Mouse (Mus musculus): Measurements from ENCODE around the gene Dgkd. TPM values are rescaled to one million over a fixed set of nuclear protein-coding genes. Genes with fewer than 3 reads are reported as not detected.

Gene Dgkd
- polyA plus RNA-seq, 1 experiment from 2014 or later = 20.4 TPM

GRCm38 (mm10) chr1:87893414-87893813 lies 40.3 kb downstream of the Dgkd start:
- H3K27ac ChIP-seq = no peak overlapping the region
- H3K9me3 ChIP-seq (replicated peaks) = no peaks in the 10 kb centered on the region
- no peak for ATAC-seq
- no peak overlapping the region for H3K9ac ChIP-seq
- WGBS (ENCODE audit: insufficient replicate concordance) = 69% methylated on average over 4 of the region's 4 CpGs
- H3K4me2 ChIP-seq = no peak overlapping the region
- H3K4me3 ChIP-seq = no peak overlapping the region
- no peaks in the 10 kb centered on the region for H3K27me3 ChIP-seq (replicated peaks)
- H3K4me1 ChIP-seq = peaks cover 25% of the 10 kb centered on the region
- H3K36me3 ChIP-seq = no peaks in the 10 kb centered on the region

GRCm38 (mm10) chr1:87896921-87897320 lies 43.8 kb downstream of the Dgkd start:
- Histone ChIP-seq H3K9me3 (replicated peaks) (no peaks in the 10 kb centered on the region), H3K9ac (no peak overlapping the region), H3K4me2 (no peak overlapping the region), H3K4me1 (peaks cover 42% of the 10 kb centered on the region), H3K36me3 (0 out of 2 replicates have a peak, but pooled peaks cover 3% of the 10 kb centered on the region), H3K27ac (no peak overlapping the region), H3K4me3 (no peak overlapping the region), H3K27me3 (replicated peaks) (no peaks in the 10 kb centered on the region)
- 88% methylated on average over 2 of the region's 2 CpGs for WGBS (ENCODE audit: insufficient replicate concordance)
- ATAC-seq = no peak

- no peak overlapping the region for H3K27ac ChIP-seq
- H3K4me1 ChIP-seq = peaks cover 39% of the 10 kb centered on the region
- H3K4me3 ChIP-seq = no peak overlapping the region
- WGBS (ENCODE audit: insufficient replicate concordance) = 29% methylated on average over 2 of the region's 2 CpGs
- H3K27me3 ChIP-seq (replicated peaks) = no peaks in the 10 kb centered on the region
- no peak overlapping the region for H3K9ac ChIP-seq
- no peak overlapping the region for H3K4me2 ChIP-seq
- H3K36me3 ChIP-seq = 0 out of 2 replicates have a peak, but pooled peaks cover 6% of the 10 kb centered on the region
- peak; percentile 70 for ATAC-seq
- no peaks in the 10 kb centered on the region for H3K9me3 ChIP-seq (replicated peaks)
These were observed 46.6 kb downstream of the Dgkd start for GRCm38 (mm10) chr1:87899701-87900100.

GRCm38 (mm10) chr1:87900979-87901378 lies 47.9 kb downstream of the Dgkd start:
- H3K4me2 ChIP-seq = no peak overlapping the region
- H3K36me3 ChIP-seq = 0 out of 2 replicates have a peak, but pooled peaks cover 6% of the 10 kb centered on the region
- 47% methylated on average over 6 of the region's 6 CpGs for WGBS (ENCODE audit: insufficient replicate concordance)

GRCm38 (mm10) chr1:87902186-87902585 lies 49.1 kb downstream of the Dgkd start:
- peaks cover 39% of the 10 kb centered on the region for H3K4me1 ChIP-seq
- no peak overlapping the region for H3K4me3 ChIP-seq
- H3K9ac ChIP-seq = no peak overlapping the region
- 0 out of 2 replicates have a peak, but pooled peaks cover 15% of the 10 kb centered on the region for H3K36me3 ChIP-seq
- no peaks in the 10 kb centered on the region for H3K27me3 ChIP-seq (replicated peaks)
- H3K9me3 ChIP-seq (replicated peaks) = no peaks in the 10 kb centered on the region
- ATAC-seq = no peak
- no peak overlapping the region for H3K27ac ChIP-seq
- no peak overlapping the region for H3K4me2 ChIP-seq

More at GRCm38 (mm10) chr1:87900979-87901378, 47.9 kb downstream of the Dgkd start:
- no peak overlapping the region; the same call in 1 of the 2 replicates for H3K9ac ChIP-seq
- no peaks in the 10 kb centered on the region for H3K9me3 ChIP-seq (replicated peaks)
- H3K27me3 ChIP-seq (replicated peaks) = no peaks in the 10 kb centered on the region
- no peak overlapping the region for H3K4me3 ChIP-seq
- peak overlapping the region; percentile 54; the same call in 1 of the 2 replicates for H3K27ac ChIP-seq
- H3K4me1 ChIP-seq = peaks cover 39% of the 10 kb centered on the region
- peak; percentile 70; the same call in 1 of the 2 replicates for ATAC-seq

- peak; percentile 52; the same call in 1 of the 2 replicates for ATAC-seq
- Histone ChIP-seq H3K9ac (no peak overlapping the region), H3K27ac (no peak overlapping the region), H3K4me3 (no peak overlapping the region), H3K27me3 (replicated peaks) (no peaks in the 10 kb centered on the region), H3K36me3 (peaks cover 24% of the 10 kb centered on the region; the same call in 1 of the 2 replicates), H3K4me1 (peaks cover 33% of the 10 kb centered on the region), H3K4me2 (no peak overlapping the region), H3K9me3 (replicated peaks) (no peaks in the 10 kb centered on the region)
- WGBS (ENCODE audit: insufficient replicate concordance) = 62% methylated on average over 5 of the region's 5 CpGs
These were observed 53.4 kb downstream of the Dgkd start for GRCm38 (mm10) chr1:87906361-87906956.

- no peak overlapping the region for H3K9ac ChIP-seq
- no peak overlapping the region for H3K4me2 ChIP-seq
- no peak for ATAC-seq
- no peaks in the 10 kb centered on the region for H3K9me3 ChIP-seq (replicated peaks)
- peaks cover 28% of the 10 kb centered on the region for H3K4me1 ChIP-seq
- 84% methylated on average over 2 of the region's 2 CpGs for WGBS (ENCODE audit: insufficient replicate concordance)
- H3K36me3 ChIP-seq = peaks cover 21% of the 10 kb centered on the region; the same call in 1 of the 2 replicates
- H3K4me3 ChIP-seq = no peak overlapping the region
- no peak overlapping the region for H3K27ac ChIP-seq
- H3K27me3 ChIP-seq (replicated peaks) = no peaks in the 10 kb centered on the region
These were observed 54.9 kb downstream of the Dgkd start for GRCm38 (mm10) chr1:87908006-87908405.

- Histone ChIP-seq H3K4me2 (no peak overlapping the region), H3K4me3 (no peak overlapping the region), H3K27ac (peak overlapping the region; percentile 67; the same call in 1 of the 2 replicates), H3K9me3 (replicated peaks) (no peaks in the 10 kb centered on the region), H3K27me3 (replicated peaks) (no peaks in the 10 kb centered on the region), H3K9ac (no peak overlapping the region), H3K4me1 (peaks cover 34% of the 10 kb centered on the region), H3K36me3 (peaks cover 21% of the 10 kb centered on the region; the same call in 1 of the 2 replicates)
- WGBS (ENCODE audit: insufficient replicate concordance) = 65% methylated on average over 3 of the region's 3 CpGs
- no peak for ATAC-seq
These were observed 55.6 kb downstream of the Dgkd start for GRCm38 (mm10) chr1:87908736-87909135.

- Histone ChIP-seq H3K9me3 (replicated peaks) (no peaks in the 10 kb centered on the region), H3K36me3 (peaks cover 22% of the 10 kb centered on the region; the same call in 1 of the 2 replicates), H3K4me2 (no peak overlapping the region), H3K4me1 (peaks cover 41% of the 10 kb centered on the region), H3K27ac (peak overlapping the region; percentile 67; the same call in 1 of the 2 replicates), H3K4me3 (no peak overlapping the region), H3K27me3 (replicated peaks) (no peaks in the 10 kb centered on the region), H3K9ac (no peak overlapping the region)
- peak; percentile 35; the same call in 1 of the 2 replicates for ATAC-seq
These were observed 56.5 kb downstream of the Dgkd start for GRCm38 (mm10) chr1:87909565-87909964.

GRCm38 (mm10) chr1:87910428-87910827 lies 57.3 kb downstream of the Dgkd start:
- Histone ChIP-seq H3K4me1 (peaks cover 41% of the 10 kb centered on the region), H3K27ac (no peak overlapping the region), H3K27me3 (replicated peaks) (no peaks in the 10 kb centered on the region), H3K4me2 (no peak overlapping the region), H3K4me3 (no peak overlapping the region), H3K9me3 (replicated peaks) (no peaks in the 10 kb centered on the region), H3K9ac (no peak overlapping the region), H3K36me3 (peaks cover 30% of the 10 kb centered on the region)
- no peak for ATAC-seq
- WGBS (ENCODE audit: insufficient replicate concordance) = 68% methylated on average over 1 of the region's 1 CpGs

- no peak overlapping the region for H3K9ac ChIP-seq
- no peak overlapping the region for H3K4me3 ChIP-seq
- ATAC-seq = no peak
- no peaks in the 10 kb centered on the region for H3K27me3 ChIP-seq (replicated peaks)
- no peaks in the 10 kb centered on the region for H3K9me3 ChIP-seq (replicated peaks)
- no peak overlapping the region for H3K4me2 ChIP-seq
- peaks cover 35% of the 10 kb centered on the region for H3K4me1 ChIP-seq
- H3K27ac ChIP-seq = no peak overlapping the region
- peaks cover 42% of the 10 kb centered on the region for H3K36me3 ChIP-seq
These were observed 60.3 kb downstream of the Dgkd start for GRCm38 (mm10) chr1:87913356-87913755.

- Histone ChIP-seq H3K4me3 (no peak overlapping the region), H3K27me3 (replicated peaks) (no peaks in the 10 kb centered on the region), H3K36me3 (peaks cover 72% of the 10 kb centered on the region), H3K9me3 (replicated peaks) (no peaks in the 10 kb centered on the region), H3K4me1 (peaks cover 13% of the 10 kb centered on the region), H3K4me2 (no peak overlapping the region), H3K9ac (no peak overlapping the region), H3K27ac (no peak overlapping the region)
- ATAC-seq = no peak
- 91% methylated on average over 3 of the region's 3 CpGs for WGBS (ENCODE audit: insufficient replicate concordance)
These were observed 64.3 kb downstream of the Dgkd start for GRCm38 (mm10) chr1:87917361-87917760.

- peaks cover 72% of the 10 kb centered on the region for H3K36me3 ChIP-seq
- H3K4me1 ChIP-seq = peaks cover 12% of the 10 kb centered on the region
- 75% methylated on average over 2 of the region's 2 CpGs for WGBS (ENCODE audit: insufficient replicate concordance)
- no peak overlapping the region for H3K9ac ChIP-seq
- H3K4me2 ChIP-seq = no peak overlapping the region
- H3K27ac ChIP-seq = no peak overlapping the region
- H3K4me3 ChIP-seq = no peak overlapping the region
- no peaks in the 10 kb centered on the region for H3K9me3 ChIP-seq (replicated peaks)
- no peak for ATAC-seq
- no peaks in the 10 kb centered on the region for H3K27me3 ChIP-seq (replicated peaks)
These were observed 65.0 kb downstream of the Dgkd start for GRCm38 (mm10) chr1:87918061-87918460.
